Mouse (Mus musculus) embryonic facial prominence, embryonic 15.5 days (tissue): ENCODE measurements at regions not wholly inside any gene's neighbourhood (a gene's known extent, or its start where the extent isn't known, plus 50 kb on each side); places are given as distances from the start of the nearest gene placed in this dataset.

Source experiments
- ATAC-seq: fragments of 200-750 bp; cut with Nextera tagmentation; 2 replicates; pipeline ENCODE4 v1.8.0; 2017; ENCODE audit warnings: low read depth, moderate TSS enrichment; ENCODE audit not compliant: insufficient number of reproducible peaks, low FRiP score, low TSS enrichment
- H3K27ac ChIP-seq: fragments of 300-500 bp; sonication (generic); replicated peaks from 2 replicates; pipeline ENCODE4 v1.5.1; 2015; ENCODE audit warnings: mild to moderate bottlenecking, inconsistent platforms
- H3K27me3 ChIP-seq: fragments of 300-500 bp; sonication (generic); 2 replicates; pipeline ENCODE4 v1.6.1; 2015; ENCODE audit warnings: inconsistent platforms
- H3K36me3 ChIP-seq: fragments of 300-500 bp; sonication (generic); 2 replicates; pipeline ENCODE4 v1.6.1; 2015; ENCODE audit warnings: mild to moderate bottlenecking, inconsistent platforms
- H3K4me1 ChIP-seq: fragments of 300-500 bp; sonication (generic); 2 replicates; pipeline ENCODE4 v1.6.1; 2015; ENCODE audit warnings: inconsistent platforms
- H3K4me2 ChIP-seq: fragments of 300-500 bp; sonication (generic); replicated peaks from 2 replicates; pipeline ENCODE4 v1.6.1; 2015; ENCODE audit warnings: mild to moderate bottlenecking, inconsistent platforms
- H3K4me3 ChIP-seq: fragments of 300-500 bp; sonication (generic); replicated peaks from 2 replicates; pipeline ENCODE4 v1.5.1; 2015; ENCODE audit warnings: mild to moderate bottlenecking, inconsistent platforms
- H3K9ac ChIP-seq: fragments of 300-500 bp; sonication (generic); 2 replicates; pipeline ENCODE4 v1.6.1; 2015; ENCODE audit warnings: inconsistent platforms
- H3K9me3 ChIP-seq: fragments of 300-500 bp; sonication (generic); replicated peaks from 2 replicates; pipeline ENCODE4 v1.6.1; 2016; ENCODE audit warnings: inconsistent platforms
- WGBS: fragments of 180-500 bp; shearing (Covaris S2); methylation state at CpG from one replicate; pipeline ENCODE4 v1.1.7; 2015; 5-methylcytosine and 5-hydroxymethylcytosine counted together

- no peak overlapping the region for H3K4me3 ChIP-seq
Measured at GRCm38 (mm10) chr19:53476768-53477547, 52.0 kb upstream of the Dusp5 start.

GRCm38 (mm10) chr19:53469256-53469655, 59.7 kb upstream of the Dusp5 start:
- H3K4me2 ChIP-seq, result no peak overlapping the region
- H3K4me1 ChIP-seq, result no peaks in the 10 kb centered on the region
- H3K9me3 ChIP-seq, result 0 out of 2 replicates have a peak, but pooled peaks cover 4% of the 10 kb centered on the region
- H3K36me3 ChIP-seq, result no peaks in the 10 kb centered on the region
- ATAC-seq, result no peak
- no peaks in the 10 kb centered on the region for H3K27me3 ChIP-seq
- no peak overlapping the region for H3K9ac ChIP-seq
- no peak overlapping the region for H3K4me3 ChIP-seq
- no peak overlapping the region for H3K27ac ChIP-seq
- 31% methylated on average over 7 of the region's 7 CpGs for WGBS

More at GRCm38 (mm10) chr19:53476768-53477547, 52.0 kb upstream of the Dusp5 start:
- Histone ChIP-seq H3K4me1 (no peaks in the 10 kb centered on the region), H3K36me3 (no peaks in the 10 kb centered on the region), H3K4me2 (no peak overlapping the region), H3K27me3 (no peaks in the 10 kb centered on the region), H3K9me3 (no peaks in the 10 kb centered on the region), H3K27ac (no peak overlapping the region), H3K9ac (no peak overlapping the region)
- 74% methylated on average over 14 of the region's 14 CpGs for WGBS
- ATAC-seq, result no peak

- Histone ChIP-seq H3K4me2 (no peak overlapping the region), H3K9ac (no peak overlapping the region), H3K27me3 (no peaks in the 10 kb centered on the region), H3K9me3 (0 out of 2 replicates have a peak, but pooled peaks cover 4% of the 10 kb centered on the region), H3K27ac (no peak overlapping the region), H3K4me3 (no peak overlapping the region), H3K4me1 (peaks cover 14% of the 10 kb centered on the region), H3K36me3 (no peaks in the 10 kb centered on the region)
- ATAC-seq, result no peak
- 79% methylated on average over 5 of the region's 5 CpGs for WGBS
Measured at GRCm38 (mm10) chr19:53464681-53465080, 64.2 kb upstream of the Dusp5 start.

- no peak for ATAC-seq
- H3K4me1 ChIP-seq, result peaks cover 17% of the 10 kb centered on the region
- no peaks in the 10 kb centered on the region for H3K36me3 ChIP-seq
- no peak overlapping the region for H3K9ac ChIP-seq
- H3K4me2 ChIP-seq, result no peak overlapping the region
- WGBS, result 46% methylated on average over 3 of the region's 3 CpGs
- H3K27ac ChIP-seq, result no peak overlapping the region
- H3K4me3 ChIP-seq, result no peak overlapping the region
- 0 out of 2 replicates have a peak, but pooled peaks cover 4% of the 10 kb centered on the region for H3K9me3 ChIP-seq
- H3K27me3 ChIP-seq, result no peaks in the 10 kb centered on the region
Measured at GRCm38 (mm10) chr19:53464135-53464534, 64.8 kb upstream of the Dusp5 start.

GRCm38 (mm10) chr19:53461025-53462015, 67.6 kb upstream of the Dusp5 start:
- H3K27me3 ChIP-seq, result no peaks in the 10 kb centered on the region
- 44% methylated on average over 17 of the region's 17 CpGs for WGBS
- H3K9ac ChIP-seq, result no peak overlapping the region
- no peaks in the 10 kb centered on the region for H3K36me3 ChIP-seq
- no peak overlapping the region for H3K4me3 ChIP-seq
- peaks cover 22% of the 10 kb centered on the region for H3K4me1 ChIP-seq
- H3K9me3 ChIP-seq, result no peaks in the 10 kb centered on the region
- H3K4me2 ChIP-seq, result 0 out of 2 replicates have a peak overlapping the region, but pooled peaks have one; percentile 17
- ATAC-seq, result peak; percentile 53; the same call in 1 of the 2 replicates
- peak overlapping the region; percentile 34; the same call in 1 of the 2 replicates for H3K27ac ChIP-seq

GRCm38 (mm10) chr19:53460312-53461024, 68.4 kb upstream of the Dusp5 start:
- WGBS, result 10% methylated on average over 19 of the region's 19 CpGs
- ATAC-seq, result no peak
- H3K4me2 ChIP-seq, result peak overlapping the region; percentile 17; the same call in 1 of the 2 replicates

GRCm38 (mm10) chr19:53459407-53459788, 69.0 kb upstream of the Smndc1 start:
- ATAC-seq, result no peak; the same call in 1 of the 2 replicates
- H3K9me3 ChIP-seq, result no peaks in the 10 kb centered on the region
- H3K36me3 ChIP-seq, result no peaks in the 10 kb centered on the region
- no peaks in the 10 kb centered on the region for H3K27me3 ChIP-seq
- H3K9ac ChIP-seq, result no peak overlapping the region
- H3K27ac ChIP-seq, result no peak overlapping the region
- 36% methylated on average over 3 of the region's 3 CpGs for WGBS
- H3K4me2 ChIP-seq, result no peak overlapping the region
- H3K4me3 ChIP-seq, result no peak overlapping the region
- peaks cover 22% of the 10 kb centered on the region for H3K4me1 ChIP-seq

More at GRCm38 (mm10) chr19:53460312-53461024, 68.4 kb upstream of the Dusp5 start:
- Histone ChIP-seq H3K36me3 (no peaks in the 10 kb centered on the region), H3K27me3 (no peaks in the 10 kb centered on the region), H3K9ac (no peak overlapping the region), H3K27ac (peak overlapping the region; percentile 34; the same call in 1 of the 2 replicates), H3K4me3 (no peak overlapping the region), H3K9me3 (no peaks in the 10 kb centered on the region), H3K4me1 (peaks cover 22% of the 10 kb centered on the region)

GRCm38 (mm10) chr19:53458770-53459406, 68.5 kb upstream of the Smndc1 start:
- Histone ChIP-seq H3K9ac (no peak overlapping the region), H3K27me3 (no peaks in the 10 kb centered on the region), H3K9me3 (no peaks in the 10 kb centered on the region), H3K27ac (no peak overlapping the region), H3K4me2 (no peak overlapping the region), H3K4me1 (peaks cover 22% of the 10 kb centered on the region), H3K36me3 (no peaks in the 10 kb centered on the region), H3K4me3 (no peak overlapping the region)
- WGBS, result 42% methylated on average over 10 of the region's 10 CpGs
- ATAC-seq, result no peak

- no peak overlapping the region for H3K4me2 ChIP-seq
- 83% methylated on average over 5 of the region's 5 CpGs for WGBS
- H3K9me3 ChIP-seq, result no peaks in the 10 kb centered on the region
- no peak overlapping the region for H3K27ac ChIP-seq
- H3K9ac ChIP-seq, result no peak overlapping the region
- no peak for ATAC-seq
- H3K4me3 ChIP-seq, result no peak overlapping the region
- H3K4me1 ChIP-seq, result peaks cover 22% of the 10 kb centered on the region
- H3K36me3 ChIP-seq, result no peaks in the 10 kb centered on the region
- H3K27me3 ChIP-seq, result no peaks in the 10 kb centered on the region
Measured at GRCm38 (mm10) chr19:53456681-53457080, 66.3 kb upstream of the Smndc1 start.

- Histone ChIP-seq H3K4me3 (no peak overlapping the region), H3K27ac (no peak overlapping the region), H3K9ac (no peak overlapping the region), H3K4me1 (peaks cover 15% of the 10 kb centered on the region; the same call in 1 of the 2 replicates), H3K27me3 (no peaks in the 10 kb centered on the region), H3K9me3 (no peaks in the 10 kb centered on the region), H3K4me2 (no peak overlapping the region), H3K36me3 (no peaks in the 10 kb centered on the region)
- 81% methylated on average over 4 of the region's 4 CpGs for WGBS
- ATAC-seq, result no peak
Measured at GRCm38 (mm10) chr19:53454571-53454970, 64.2 kb upstream of the Smndc1 start.
